Mouse (Mus musculus): ENCODE results near the gene Slc37a4. TPM values are rescaled to one million over a fixed set of nuclear protein-coding genes. Genes with fewer than 3 reads are reported as not detected.
A peak's percentile ranks its signal among the peaks of the same experiment; 100 is the strongest.
"Not testable (repeated sequence)": the region's sequence is repeated elsewhere in the genome, so short reads cannot be mapped to it uniquely, and the experiment has no call there.

The Slc37a4 gene
- polyA plus RNA-seq, 1 experiment from 2014 or later = 15.8 TPM

DNA sequence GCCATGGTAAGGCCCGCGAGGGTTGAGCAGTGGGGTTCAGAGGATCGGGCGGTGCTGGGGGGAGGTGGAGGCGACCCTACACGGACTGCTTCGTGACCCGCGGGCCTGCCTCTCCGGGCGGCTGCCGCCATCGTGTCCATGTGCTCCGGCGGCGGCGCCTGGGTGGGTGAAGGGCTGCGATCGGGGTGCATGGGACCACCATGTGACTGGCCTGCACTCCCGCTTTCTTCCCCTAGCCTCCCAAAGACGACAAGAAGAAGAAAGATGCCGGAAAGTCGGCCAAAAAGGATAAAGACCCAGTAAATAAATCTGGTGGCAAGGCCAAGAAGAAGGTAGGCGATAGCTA, 11.1 kb downstream of the Slc37a4 start:
- no peak for ATAC-seq (ENCODE audit: insufficient read depth)
- H3K9me3 ChIP-seq (ENCODE audit: low read depth, low read length) = no peaks in the 10 kb centered on the region
- peak overlapping the region; percentile 91 for H3K9ac ChIP-seq
- 0% methylated on average over 24 of the region's 24 CpGs for WGBS
- peaks cover 70% of the 10 kb centered on the region for H3K36me3 ChIP-seq (ENCODE audit: insufficient read depth)
- H3K4me2 ChIP-seq = peak overlapping the region; percentile 82
- peak overlapping the region; percentile 84 for H3K4me3 ChIP-seq (ENCODE audit: low read depth, low read length)
- no peak for DNase-seq
- no peak for TF ChIP-seq CTCF (IDR thresholded peaks at IDR 0.05; ENCODE audit: low read depth)
- peak overlapping the region; percentile 94 for H3K27ac ChIP-seq (ENCODE audit: low read depth)
- no peaks in the 10 kb centered on the region for H3K4me1 ChIP-seq (ENCODE audit: insufficient read depth)
- H3K27me3 ChIP-seq (ENCODE audit: insufficient read depth, low read length) = no peaks in the 10 kb centered on the region

DNA sequence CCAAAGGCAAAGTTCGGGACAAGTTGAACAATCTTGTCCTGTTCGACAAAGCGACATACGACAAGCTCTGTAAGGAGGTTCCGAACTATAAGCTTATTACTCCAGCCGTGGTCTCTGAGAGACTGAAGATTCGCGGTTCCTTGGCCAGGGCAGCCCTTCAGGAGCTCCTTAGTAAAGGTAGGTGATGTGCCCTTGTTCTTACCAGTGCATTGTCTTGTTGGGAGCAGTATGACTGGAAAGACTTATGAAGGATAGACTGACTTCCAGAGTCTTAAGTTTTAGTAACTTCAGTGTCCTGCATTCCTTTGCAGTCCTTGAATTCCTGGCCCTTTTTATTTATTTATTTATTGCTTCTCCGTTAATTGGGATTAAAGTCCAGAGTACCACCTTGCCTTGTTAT, 12.0 kb downstream of the Slc37a4 start:
- Histone ChIP-seq H3K9ac (peak overlapping the region; percentile 91; the same call in 1 of the 2 replicates), H3K4me2 (peak overlapping the region; percentile 82), H3K36me3 (ENCODE audit: insufficient read depth) (peaks cover 70% of the 10 kb centered on the region), H3K4me3 (ENCODE audit: low read depth, low read length) (peak overlapping the region; percentile 84)
- not testable (repeated sequence) for H3K9me3 ChIP-seq (ENCODE audit: low read depth, low read length); H3K4me1 ChIP-seq (ENCODE audit: insufficient read depth); DNase-seq; H3K27ac ChIP-seq (ENCODE audit: low read depth); H3K27me3 ChIP-seq (ENCODE audit: insufficient read depth, low read length); ATAC-seq (ENCODE audit: insufficient read depth)
- 78% methylated on average over 9 of the region's 9 CpGs for WGBS

DNA sequence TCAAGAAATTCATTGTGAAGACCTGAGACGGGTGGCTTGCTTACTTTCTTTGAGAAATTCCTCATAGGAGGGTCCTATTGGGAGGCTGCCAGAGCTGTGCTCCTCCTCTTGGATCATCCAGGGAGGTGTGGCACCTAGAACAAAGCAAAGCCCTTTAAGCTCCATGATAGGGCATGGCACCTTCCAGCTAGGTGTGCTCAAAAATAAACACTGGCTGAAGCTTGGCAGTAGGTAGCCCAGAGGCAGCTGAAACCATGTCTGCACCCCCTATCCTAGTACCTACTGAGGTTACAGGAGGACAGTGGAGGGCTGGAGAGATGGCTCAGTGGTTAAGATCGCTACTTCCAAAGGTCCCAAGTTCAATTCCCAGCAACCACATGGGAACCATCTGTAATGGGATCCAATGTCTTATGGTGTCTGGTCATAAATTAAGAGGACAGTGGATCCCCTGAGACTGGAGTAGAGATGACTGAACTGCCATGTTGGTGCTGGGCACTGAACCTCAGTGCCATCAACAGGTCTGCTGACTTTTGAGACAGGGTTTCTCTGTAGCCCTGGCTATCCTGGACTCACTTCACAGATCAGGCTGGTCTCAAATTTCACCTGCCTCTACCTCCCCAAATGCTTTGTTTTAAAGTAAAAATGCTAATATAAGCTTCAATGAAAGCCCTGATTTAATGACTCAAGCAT, 14.1 kb downstream of the Slc37a4 start:
- Histone ChIP-seq H3K9ac (no peak overlapping the region), H3K27ac (ENCODE audit: low read depth) (no peak overlapping the region), H3K9me3 (ENCODE audit: low read depth, low read length) (no peaks in the 10 kb centered on the region), H3K4me2 (no peak overlapping the region), H3K4me3 (ENCODE audit: low read depth, low read length) (no peak overlapping the region), H3K36me3 (ENCODE audit: insufficient read depth) (peaks cover 62% of the 10 kb centered on the region), H3K4me1 (ENCODE audit: insufficient read depth) (no peaks in the 10 kb centered on the region), H3K27me3 (ENCODE audit: insufficient read depth, low read length) (no peaks in the 10 kb centered on the region)
- DNase-seq (no peak), ATAC-seq (ENCODE audit: insufficient read depth) (no peak)
- WGBS = 79% methylated on average over 2 of the region's 2 CpGs
- TF ChIP-seq CTCF (IDR thresholded peaks at IDR 0.05; ENCODE audit: low read depth) = no peak

DNA sequence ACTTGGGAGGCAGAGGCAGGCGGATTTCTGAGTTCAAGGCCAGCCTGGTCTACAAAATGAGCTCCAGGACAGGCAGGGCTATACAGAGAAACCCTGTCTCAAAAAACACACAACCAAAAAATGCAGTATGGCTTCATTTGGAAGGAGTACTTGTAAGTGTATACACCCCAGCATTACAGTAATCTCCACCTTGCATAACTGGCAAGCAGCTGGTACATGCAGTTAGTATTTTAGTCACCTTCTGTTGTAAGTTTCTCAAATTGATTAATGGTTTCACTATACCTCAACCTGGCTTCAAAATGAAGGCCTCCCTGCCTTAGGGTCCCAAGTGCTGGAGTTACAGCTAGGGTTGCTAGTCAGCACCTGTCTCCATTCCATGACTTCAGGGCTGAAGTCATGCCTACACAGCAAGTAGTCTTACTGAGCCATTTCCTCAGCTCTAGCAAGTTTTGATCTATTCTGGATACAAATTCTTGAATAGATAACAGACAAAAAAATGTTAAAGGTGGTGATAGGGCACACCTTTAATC, 15.0 kb downstream of the Slc37a4 start:
- Histone ChIP-seq H3K4me3 (ENCODE audit: low read depth, low read length) (no peak overlapping the region), H3K27me3 (ENCODE audit: insufficient read depth, low read length) (no peaks in the 10 kb centered on the region), H3K27ac (ENCODE audit: low read depth) (no peak overlapping the region), H3K9me3 (ENCODE audit: low read depth, low read length) (no peaks in the 10 kb centered on the region), H3K36me3 (ENCODE audit: insufficient read depth) (peaks cover 62% of the 10 kb centered on the region), H3K4me2 (no peak overlapping the region), H3K4me1 (ENCODE audit: insufficient read depth) (no peaks in the 10 kb centered on the region), H3K9ac (no peak overlapping the region)
- no peak for ATAC-seq (ENCODE audit: insufficient read depth)
- WGBS = 76% methylated on average over 1 of the region's 1 CpGs
- TF ChIP-seq CTCF (IDR thresholded peaks at IDR 0.05; ENCODE audit: low read depth) = no peak
- DNase-seq = no peak

DNA sequence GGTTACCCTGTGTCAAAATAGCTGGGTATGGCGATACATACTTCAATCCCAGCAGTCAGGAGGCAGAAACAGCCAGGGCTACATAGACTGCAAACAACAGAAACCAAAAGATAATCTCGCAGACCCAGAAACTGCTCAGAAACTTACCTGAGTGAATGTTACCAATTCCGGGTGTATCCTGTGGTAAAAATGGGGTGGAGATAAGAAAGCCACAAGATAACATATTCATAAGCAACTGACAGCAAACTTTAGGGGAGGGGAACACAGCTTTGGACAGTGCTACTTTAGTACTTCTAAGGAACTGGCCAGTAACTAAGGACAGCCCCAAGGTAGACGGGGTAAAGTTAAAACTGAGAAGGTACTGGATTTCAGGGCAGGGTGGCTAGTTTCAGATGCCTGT, 15.7 kb downstream of the Slc37a4 start:
- DNase-seq (no peak), ATAC-seq (ENCODE audit: insufficient read depth) (no peak)
- Histone ChIP-seq H3K4me1 (ENCODE audit: insufficient read depth) (peaks cover 4% of the 10 kb centered on the region; the same call in 1 of the 2 replicates), H3K4me2 (no peak overlapping the region), H3K4me3 (ENCODE audit: low read depth, low read length) (no peak overlapping the region), H3K9me3 (ENCODE audit: low read depth, low read length) (no peaks in the 10 kb centered on the region), H3K27me3 (ENCODE audit: insufficient read depth, low read length) (no peaks in the 10 kb centered on the region), H3K36me3 (ENCODE audit: insufficient read depth) (peaks cover 62% of the 10 kb centered on the region), H3K9ac (no peak overlapping the region), H3K27ac (ENCODE audit: low read depth) (no peak overlapping the region)
- 70% methylated on average over 4 of the region's 4 CpGs for WGBS
- TF ChIP-seq CTCF (IDR thresholded peaks at IDR 0.05; ENCODE audit: low read depth) = no peak

DNA sequence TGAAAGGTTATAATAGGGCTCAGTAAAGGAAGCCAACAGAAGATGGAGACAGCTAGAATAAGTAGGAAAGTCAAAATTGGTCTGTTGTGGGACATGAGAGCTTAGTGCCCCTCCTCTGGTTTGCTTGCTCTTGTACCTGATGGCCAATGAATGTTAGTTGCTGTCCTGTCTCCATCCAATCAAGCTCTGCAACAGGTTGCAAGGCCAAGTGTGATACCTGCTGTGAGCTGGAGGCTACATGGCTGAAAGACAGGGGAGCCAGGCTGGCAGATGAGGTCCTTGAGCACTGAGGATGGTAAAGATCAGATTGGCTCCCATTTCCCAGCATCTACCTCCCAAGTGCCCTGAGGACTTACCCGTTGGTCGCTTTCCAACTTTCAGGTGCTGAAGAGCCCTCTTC, 16.1 kb downstream of the Slc37a4 start:
- DNase-seq (no peak), ATAC-seq (ENCODE audit: insufficient read depth) (no peak)
- Histone ChIP-seq H3K4me3 (ENCODE audit: low read depth, low read length) (no peak overlapping the region), H3K4me1 (ENCODE audit: insufficient read depth) (peaks cover 4% of the 10 kb centered on the region; the same call in 1 of the 2 replicates), H3K27me3 (ENCODE audit: insufficient read depth, low read length) (no peaks in the 10 kb centered on the region), H3K9me3 (ENCODE audit: low read depth, low read length) (no peaks in the 10 kb centered on the region), H3K36me3 (ENCODE audit: insufficient read depth) (peaks cover 62% of the 10 kb centered on the region), H3K27ac (ENCODE audit: low read depth) (no peak overlapping the region), H3K4me2 (no peak overlapping the region), H3K9ac (no peak overlapping the region)
- WGBS = 68% methylated on average over 2 of the region's 2 CpGs
- no peak for TF ChIP-seq CTCF (IDR thresholded peaks at IDR 0.05; ENCODE audit: low read depth)

DNA sequence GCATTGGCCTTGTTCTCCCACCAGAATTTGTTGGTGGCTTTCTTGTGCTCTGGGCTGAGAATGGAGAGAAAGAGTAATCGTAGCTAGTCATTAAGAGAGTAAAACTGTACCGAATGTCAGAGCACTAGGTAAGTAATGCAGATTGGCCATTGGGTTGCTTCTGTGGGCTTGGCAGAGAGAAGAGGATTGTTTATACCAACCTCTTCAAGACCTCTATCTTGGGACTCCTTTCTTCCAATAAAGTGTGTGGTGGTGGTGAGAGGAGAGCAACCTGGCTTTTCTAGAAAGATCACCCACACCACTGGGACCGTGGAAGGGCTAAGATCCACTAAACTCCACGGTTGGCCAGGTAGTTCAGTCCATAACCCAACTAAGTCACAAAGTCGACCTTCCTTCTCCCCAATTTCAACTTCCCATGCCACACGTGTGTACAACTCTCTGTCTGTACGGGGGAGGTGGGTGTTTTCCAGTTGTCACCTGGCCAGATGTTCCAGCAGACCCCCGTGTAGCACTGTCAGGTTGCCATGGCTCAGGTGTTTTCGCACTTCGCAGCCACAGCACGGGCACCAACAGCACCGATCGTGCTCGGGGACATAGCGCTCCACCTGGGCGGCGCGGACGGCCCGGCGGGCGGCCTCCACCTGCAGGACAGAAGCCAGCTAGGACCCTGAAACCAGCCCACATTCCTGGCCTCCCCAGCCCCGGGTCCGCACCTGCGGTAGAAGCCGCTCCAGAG, 20.7 kb downstream of the Slc37a4 start:
- Histone ChIP-seq H3K27me3 (ENCODE audit: insufficient read depth, low read length) (no peaks in the 10 kb centered on the region), H3K4me3 (ENCODE audit: low read depth, low read length) (peak overlapping the region; percentile 79), H3K9ac (peak overlapping the region; percentile 77), H3K9me3 (ENCODE audit: low read depth, low read length) (no peaks in the 10 kb centered on the region), H3K4me2 (peak overlapping the region; percentile 93), H3K36me3 (ENCODE audit: insufficient read depth) (peaks cover 24% of the 10 kb centered on the region), H3K4me1 (ENCODE audit: insufficient read depth) (peaks cover 7% of the 10 kb centered on the region; the same call in 1 of the 2 replicates), H3K27ac (ENCODE audit: low read depth) (peak overlapping the region; percentile 73; the same call in 1 of the 2 replicates)
- no peak for DNase-seq
- 7% methylated on average over 26 of the region's 26 CpGs for WGBS
- ATAC-seq (ENCODE audit: insufficient read depth) = peak; percentile 67; the same call in 1 of the 2 replicates
- TF ChIP-seq CTCF (IDR thresholded peaks at IDR 0.05; ENCODE audit: low read depth) = no peak

Measured in lung, embryonic 14.5 days (tissue).